Mouse (Mus musculus): Measurements from ENCODE around the gene Brinp2.

Gene Brinp2

GRCm38 (mm10) chr1:158356051-158356461 lies at the start of gene Brinp2:
Brinp2 (minus strand) TSS chr1:158356326.
- no peak for DNase-seq (ENCODE audit: low spot score)

GRCm38 (mm10) chr1:158400898-158401297 lies 44.8 kb upstream of the Brinp2 start:
- no peak for DNase-seq (ENCODE audit: low spot score)

DNA sequence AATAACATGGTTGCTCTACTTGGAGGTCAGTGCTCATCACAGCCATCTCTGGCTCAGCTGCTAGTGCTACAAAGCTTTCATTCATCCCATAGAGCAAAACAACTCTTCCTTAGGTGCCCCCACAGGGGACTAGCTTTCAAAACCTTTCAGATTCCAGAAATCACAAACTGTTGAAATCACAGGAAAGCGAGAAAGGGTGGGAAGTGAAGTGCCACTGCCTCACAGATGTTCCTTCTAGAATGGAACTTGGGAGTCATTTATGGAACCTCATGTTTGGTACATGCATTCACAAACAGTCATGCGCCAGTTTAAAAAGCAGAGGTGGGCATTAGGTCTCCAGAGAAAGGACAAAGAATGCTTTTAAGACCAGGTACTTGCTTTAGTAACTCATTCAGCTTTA lies 40.9 kb upstream of the Brinp2 start:
- no peak for DNase-seq (ENCODE audit: low spot score)

- DNase-seq (ENCODE audit: low spot score): no peak
Observed at GRCm38 (mm10) chr1:158390693-158391092, 34.6 kb upstream of the Brinp2 start.

DNA sequence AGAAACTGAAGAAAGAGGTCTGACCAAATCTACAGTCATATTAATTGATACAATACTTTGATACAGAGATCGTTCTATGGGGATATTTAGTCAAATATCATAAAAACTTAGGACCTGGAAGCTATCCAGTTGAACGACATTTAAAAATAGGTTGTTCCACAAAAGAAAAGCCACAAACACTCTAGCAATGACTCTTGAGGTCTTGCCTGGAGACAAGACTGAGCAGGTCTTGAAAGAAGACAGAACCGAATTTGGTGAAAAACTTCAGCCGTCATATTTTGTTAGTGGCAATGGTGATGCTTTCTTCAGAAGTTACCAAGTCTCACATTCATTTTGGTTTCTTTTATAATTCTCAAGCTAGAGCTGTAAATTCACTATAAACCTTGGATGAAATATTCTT lies 32.9 kb upstream of the Brinp2 start:
- DNase-seq (ENCODE audit: low spot score): no peak

GRCm38 (mm10) chr1:158386781-158387180 lies 30.7 kb upstream of the Brinp2 start:
- DNase-seq (ENCODE audit: low spot score): no peak

DNA sequence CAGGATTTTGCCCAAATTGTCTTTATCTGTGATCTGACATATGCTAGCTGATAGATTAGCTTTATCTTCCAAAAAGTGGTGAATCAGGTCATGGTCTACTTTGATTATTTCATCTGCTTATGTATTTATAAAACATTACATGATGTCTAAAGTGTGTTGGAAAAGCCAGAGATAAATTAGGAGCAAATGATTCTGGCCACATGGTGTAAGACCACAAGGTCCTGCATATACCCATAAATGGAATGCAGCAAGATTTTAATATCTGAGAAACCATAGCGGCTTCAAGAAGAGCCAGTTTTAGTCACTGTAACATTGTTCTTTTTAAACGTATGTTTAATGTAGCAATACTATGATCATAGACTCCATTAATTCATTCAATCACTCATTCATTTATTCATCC lies 29.2 kb upstream of the Brinp2 start:
- DNase-seq (ENCODE audit: low spot score): no peak

- DNase-seq (ENCODE audit: low spot score): no peak
Observed at GRCm38 (mm10) chr1:158383210-158383609, 27.1 kb upstream of the Brinp2 start.

- no peak for DNase-seq (ENCODE audit: low spot score)
Observed at GRCm38 (mm10) chr1:158382277-158382676, 26.2 kb upstream of the Brinp2 start.

DNA sequence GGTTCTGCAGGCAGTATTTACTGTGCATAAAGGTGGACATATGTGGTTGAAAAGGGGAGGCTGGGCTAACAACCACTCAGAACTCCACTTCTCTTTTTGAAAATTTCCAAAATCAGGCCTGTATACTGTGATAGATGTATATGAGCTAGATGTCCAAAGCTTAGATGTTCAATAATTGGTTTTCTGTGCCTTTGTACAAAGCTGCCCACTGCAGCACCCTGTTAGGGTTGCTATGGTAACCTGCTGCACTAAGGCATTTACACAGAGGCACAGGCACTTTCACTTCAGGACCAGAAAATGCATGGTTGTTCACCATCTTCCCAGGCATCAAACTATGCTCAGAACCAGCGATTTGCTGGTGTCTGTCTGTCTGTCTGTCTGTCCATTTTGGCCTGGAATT lies 8.3 kb upstream of the Brinp2 start:
- no peak for DNase-seq (ENCODE audit: low spot score)

GRCm38 (mm10) chr1:158362292-158363101 lies 6.4 kb upstream of the Brinp2 start:
- DNase-seq (ENCODE audit: low spot score): no peak

- no peak for DNase-seq (ENCODE audit: low spot score)
Observed at GRCm38 (mm10) chr1:158361964-158362291, 5.8 kb upstream of the Brinp2 start, which contains the start of gene Astn1. Astn1 (plus strand) TSS chr1:158362273.

DNA sequence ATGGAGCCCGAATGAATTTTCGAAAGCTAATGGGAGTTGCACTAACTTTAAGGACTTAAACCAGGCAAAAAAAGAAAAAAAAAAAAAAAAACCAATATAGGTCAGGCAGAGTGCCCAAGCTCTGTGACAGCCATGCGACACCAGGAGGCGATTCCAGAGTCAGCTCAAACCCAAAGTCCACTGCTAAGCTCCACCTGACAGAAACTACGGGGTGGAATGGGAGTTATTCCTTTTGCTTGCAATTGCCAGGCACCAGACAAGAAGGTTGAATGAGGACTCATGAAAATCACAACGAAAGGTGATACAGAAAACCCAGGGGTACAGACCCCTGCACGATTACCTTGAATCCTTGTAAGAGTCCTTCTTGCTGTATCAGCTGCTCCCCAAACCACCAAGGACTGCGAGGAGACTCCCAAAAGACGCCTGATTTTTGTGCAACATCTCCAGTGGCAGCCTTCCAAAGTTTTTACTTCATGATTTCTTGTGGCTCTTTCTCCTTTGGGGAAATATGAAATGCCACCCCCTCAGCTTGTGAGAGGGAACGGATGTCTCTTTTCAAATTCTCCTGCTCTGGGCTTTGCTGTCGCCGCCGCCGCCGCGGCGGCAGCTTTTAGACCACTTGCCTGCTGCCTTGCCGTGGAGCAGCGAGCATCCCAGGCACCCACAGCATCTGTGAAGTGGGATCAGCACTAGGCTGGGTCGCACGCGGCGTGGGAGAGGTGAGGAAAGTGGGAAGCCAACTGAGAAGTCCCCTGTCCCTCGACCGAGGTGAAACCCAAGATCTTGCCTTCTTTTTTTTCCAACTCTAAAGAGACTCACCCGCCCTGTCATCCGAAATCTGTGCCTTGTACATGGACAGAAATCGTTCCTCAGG lies 712 bp downstream of the Brinp2 start:
- no peak for DNase-seq (ENCODE audit: low spot score)

DNA sequence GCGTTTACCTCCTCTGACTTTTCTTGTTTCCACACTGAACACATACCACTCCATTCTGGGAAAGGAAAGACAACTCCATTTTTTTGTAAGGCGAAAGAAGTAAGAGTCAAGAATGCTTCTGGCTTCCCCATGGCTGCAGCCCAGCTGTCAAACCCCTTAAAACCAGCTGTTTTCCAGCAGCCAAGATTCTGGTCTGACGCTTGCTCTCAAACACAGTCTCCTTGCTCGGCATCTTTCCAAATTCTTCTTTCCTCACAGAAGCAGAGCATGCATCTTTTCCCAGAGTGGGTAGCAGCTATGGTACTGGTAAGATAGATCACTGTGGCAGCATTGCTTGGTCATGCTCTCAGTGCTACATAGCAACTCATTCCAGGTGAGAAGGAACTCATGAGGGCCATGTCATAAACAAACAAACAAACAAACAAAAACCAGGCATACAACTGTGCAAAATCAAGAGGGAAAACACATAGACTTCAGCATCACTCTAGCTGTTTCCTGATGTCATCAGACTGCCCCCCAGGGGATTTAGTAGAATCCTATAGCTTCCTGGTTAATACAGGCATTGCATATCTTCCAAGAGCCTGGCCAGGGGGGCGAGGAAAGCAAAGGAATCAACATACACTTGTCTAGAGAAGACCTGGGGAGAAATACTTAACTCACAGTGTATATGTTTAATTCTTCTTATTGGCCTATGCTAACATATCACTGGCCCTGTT lies 2.3 kb downstream of the Brinp2 start:
- DNase-seq (ENCODE audit: low spot score): no peak

DNA sequence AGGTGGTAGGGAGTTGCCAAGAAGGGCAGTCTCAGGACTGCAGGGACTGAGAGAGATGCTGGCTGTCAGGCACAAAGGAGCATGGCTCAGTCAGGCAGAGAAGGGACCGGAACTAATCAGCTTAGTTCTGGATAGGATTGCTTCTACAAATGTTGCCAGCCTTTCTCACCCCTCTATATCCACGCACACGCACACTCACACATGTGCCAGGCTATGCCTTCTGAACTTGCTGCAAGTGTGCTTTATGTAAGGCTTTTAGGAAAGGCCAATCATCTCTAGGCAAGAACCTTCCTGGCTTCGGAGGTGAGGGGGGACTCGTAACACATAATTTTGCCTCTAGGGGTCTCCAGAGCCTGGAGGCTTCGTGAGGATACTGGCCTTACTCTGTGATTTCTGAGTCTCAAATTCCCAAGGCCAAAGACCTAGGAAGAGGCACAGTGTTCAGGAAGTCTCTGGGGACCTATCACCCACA lies 12.8 kb downstream of the Brinp2 start:
- DNase-seq (ENCODE audit: low spot score): no peak

DNA sequence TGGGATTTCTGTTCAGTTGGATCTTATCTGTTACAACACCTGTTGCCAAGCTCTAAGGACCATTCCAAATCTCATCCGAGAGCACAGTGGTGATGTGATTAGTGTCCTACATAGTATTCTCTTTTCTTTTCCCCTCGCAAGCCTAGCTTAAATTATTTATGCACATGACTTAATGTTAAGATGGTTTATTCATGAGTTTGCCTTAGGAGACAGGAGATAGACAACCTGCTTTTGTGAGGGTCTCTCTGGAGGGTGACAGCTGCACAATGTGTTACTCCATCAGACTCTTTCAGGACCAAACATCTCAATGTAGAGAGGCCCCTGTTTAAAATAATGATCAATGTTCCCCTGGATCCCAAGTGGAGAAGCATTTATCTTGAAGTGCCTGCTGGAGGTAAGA lies 27.3 kb downstream of the Brinp2 start:
- DNase-seq (ENCODE audit: low spot score): no peak

DNA sequence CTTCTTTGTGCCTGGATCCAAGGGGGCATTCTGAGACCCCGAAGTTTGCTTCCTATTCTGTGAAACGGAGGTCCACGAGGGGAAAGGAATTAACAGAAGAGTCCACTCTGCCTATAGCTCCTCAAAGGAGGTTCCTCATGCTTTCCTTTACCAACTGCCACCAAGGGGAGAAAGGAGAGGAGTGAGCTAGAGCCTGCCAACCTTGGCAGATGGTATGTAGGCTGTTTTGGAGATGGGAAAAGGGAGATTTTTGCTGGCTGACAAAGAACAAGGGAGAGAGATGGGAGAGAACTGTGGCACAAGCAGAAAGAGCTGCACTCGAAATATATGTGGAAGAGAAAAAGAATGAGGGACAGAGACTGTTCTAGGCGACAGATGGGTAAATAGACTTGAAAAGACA lies 28.0 kb downstream of the Brinp2 start:
- DNase-seq (ENCODE audit: low spot score): no peak

DNA sequence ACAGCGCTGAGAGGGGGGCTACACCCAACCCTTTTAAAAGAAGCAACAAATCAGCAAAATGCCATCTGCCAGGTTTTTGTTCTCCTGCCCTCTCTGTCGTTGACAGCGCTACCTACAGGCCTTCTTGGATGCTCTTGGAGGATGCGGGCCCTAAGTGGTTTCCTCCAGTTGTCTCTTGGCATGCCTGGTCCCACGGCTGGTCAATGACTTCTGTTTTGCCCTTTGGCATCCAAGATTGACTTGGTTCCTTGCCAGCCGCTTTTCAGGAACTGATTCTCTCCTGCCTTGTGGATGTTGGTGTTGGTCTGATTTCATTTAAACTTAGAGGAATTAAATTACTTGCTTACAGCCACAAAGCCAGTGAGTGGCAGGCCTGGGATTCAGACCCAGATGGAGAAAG lies 32.8 kb downstream of the Brinp2 start:
- no peak for DNase-seq (ENCODE audit: low spot score)

GRCm38 (mm10) chr1:158310426-158311156 lies 45.5 kb downstream of the Brinp2 start:
- DNase-seq (ENCODE audit: low spot score): no peak

- DNase-seq (ENCODE audit: low spot score): no peak
Observed at GRCm38 (mm10) chr1:158297042-158297441, 59.1 kb downstream of the Brinp2 start.

- DNase-seq (ENCODE audit: low spot score): no peak
Observed at GRCm38 (mm10) chr1:158296287-158296931, 59.7 kb downstream of the Brinp2 start.
